Mouse (Mus musculus): ENCODE measurements around the gene Dctn2.

DNA sequence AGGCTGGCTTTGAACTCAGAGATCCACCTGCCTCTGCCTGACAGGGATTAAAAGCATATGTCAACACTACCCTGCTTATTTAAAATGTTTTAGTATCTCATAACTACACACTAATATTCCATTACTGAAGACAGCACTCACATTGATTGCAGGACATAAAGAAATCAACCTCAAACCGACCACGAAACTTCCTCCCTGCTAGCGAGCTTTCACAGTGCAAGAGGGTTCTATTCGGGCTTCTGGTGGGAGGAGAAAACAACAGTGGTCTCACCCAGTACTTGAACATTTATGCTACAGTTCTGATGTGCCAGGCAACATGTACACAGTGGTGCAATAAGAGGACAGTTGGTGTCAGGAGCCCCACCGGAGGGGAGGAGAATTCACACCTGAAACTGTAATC is 15.4 kb upstream of the Dctn2 start:
- TF ChIP-seq RAD21 (IDR thresholded peaks at IDR 0.05; ENCODE audit: low read depth, low read length) (no peak), ELF1 (IDR thresholded peaks at IDR 0.05; ENCODE audit: low read depth, low read length) (no peak), HCFC1 (IDR thresholded peaks at IDR 0.05; ENCODE audit: low read depth, low read length) (no peak), NELFE (IDR thresholded peaks at IDR 0.05; ENCODE audit: low read depth, low read length) (no peak), CTCF (conservative IDR thresholded peaks at IDR 0.05 in 1 of 2, IDR thresholded peaks at IDR 0.05 in 1 of 2; ENCODE audit: low read depth in 2 of 2, low read length in 2 of 2) (no peak)
